Mouse (Mus musculus): ENCODE results near the gene Tmem230. TPM values are rescaled to one million over a fixed set of nuclear protein-coding genes. Genes with fewer than 3 reads are reported as not detected.

Gene Tmem230
- polyA plus RNA-seq, 1 experiment from 2014 or later: 46.5 TPM

DNA sequence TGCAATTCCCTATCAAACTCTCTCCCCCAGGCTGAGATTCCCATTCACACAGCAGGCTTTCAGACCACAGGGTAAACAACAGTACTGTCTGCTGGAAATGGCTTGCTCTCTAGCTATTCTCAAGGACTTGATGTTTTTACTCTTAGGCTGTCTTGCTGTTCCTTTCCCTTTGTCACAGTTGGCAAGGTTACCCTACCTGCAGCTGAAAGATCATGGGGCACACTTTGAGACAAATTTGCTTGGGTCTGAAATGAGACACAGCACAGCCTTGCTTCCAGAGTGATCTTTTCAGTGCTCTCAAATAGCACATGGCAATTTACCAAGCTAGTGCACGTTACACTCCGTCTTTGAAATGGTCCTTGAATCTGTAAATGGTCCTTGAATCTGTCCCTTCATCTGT lies 52.0 kb downstream of the Tmem230 start:
- Histone ChIP-seq H3K4me2 (ENCODE audit: low read depth, low read length) (no peak overlapping the region), H3K36me3 (ENCODE audit: control insufficient read depth, insufficient read depth) (no peaks in the 10 kb centered on the region), H3K4me1 (ENCODE audit: control insufficient read depth, insufficient read depth, low read length) (no peaks in the 10 kb centered on the region), H3K27ac (ENCODE audit: low read length) (no peak overlapping the region), H3K27me3 (ENCODE audit: control insufficient read depth, insufficient read depth, low read length) (no peaks in the 10 kb centered on the region), H3K9ac (ENCODE audit: low read length) (no peak overlapping the region), H3K4me3 (ENCODE audit: low read length) (no peak overlapping the region), H3K9me3 (replicated peaks; ENCODE audit: control insufficient read depth, low read length) (no peaks in the 10 kb centered on the region)
- ATAC-seq (replicated peaks; ENCODE audit: extremely low read depth, insufficient read depth, low FRiP score): no peak
- WGBS: 68% methylated on average over 2 of the region's 2 CpGs

DNA sequence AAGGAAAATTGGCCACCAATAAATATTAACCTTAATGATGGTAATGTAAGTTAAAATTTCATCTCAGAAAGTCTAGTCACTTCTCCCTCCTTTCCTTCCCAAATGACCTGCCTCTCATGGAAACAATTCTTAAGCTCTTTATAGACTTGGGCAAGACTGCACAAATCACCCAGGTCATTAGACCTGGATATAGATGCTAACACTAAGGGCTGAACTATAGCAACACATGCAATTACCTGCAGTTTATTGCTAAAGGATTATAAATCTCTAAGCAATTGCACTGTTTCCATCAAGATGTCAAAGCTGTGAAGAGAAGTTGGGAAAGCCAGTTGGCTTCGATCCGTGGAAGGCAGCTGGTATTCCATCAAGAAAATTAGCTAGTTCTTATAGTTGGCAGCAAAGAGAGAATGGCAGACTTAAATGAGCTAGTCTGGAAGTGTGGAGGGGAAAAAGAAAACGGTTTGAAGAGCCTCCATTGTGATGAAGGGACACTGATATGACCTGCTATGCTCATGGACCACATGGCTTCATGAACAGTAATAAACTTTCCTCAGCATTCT lies 56.9 kb downstream of the Tmem230 start:
- H3K27me3 ChIP-seq (ENCODE audit: control insufficient read depth, insufficient read depth, low read length): no peaks in the 10 kb centered on the region
- no peak for ATAC-seq (replicated peaks; ENCODE audit: extremely low read depth, insufficient read depth, low FRiP score)
- 77% methylated on average over 3 of the region's 3 CpGs for WGBS
- H3K4me1 ChIP-seq (ENCODE audit: control insufficient read depth, insufficient read depth, low read length): no peaks in the 10 kb centered on the region
- H3K9me3 ChIP-seq (replicated peaks; ENCODE audit: control insufficient read depth, low read length): no peaks in the 10 kb centered on the region
- no peak overlapping the region for H3K27ac ChIP-seq (ENCODE audit: low read length)
- H3K9ac ChIP-seq (ENCODE audit: low read length): no peak overlapping the region
- no peak overlapping the region for H3K4me2 ChIP-seq (ENCODE audit: low read depth, low read length)
- no peaks in the 10 kb centered on the region for H3K36me3 ChIP-seq (ENCODE audit: control insufficient read depth, insufficient read depth)
- no peak overlapping the region for H3K4me3 ChIP-seq (ENCODE audit: low read length)

Other genes with a start within 250 kb of the Tmem230 start
- gene Rassf2, start 217.5 kb downstream of the Tmem230 start, polyA plus RNA-seq (2015; fragmentation: Nextera tagmentation; extraction: Ambion mirVana): 10.6 and 12.5 TPM in 2 replicates
- 9.5 and 10.4 TPM in 2 replicates for gene Slc23a2, start 102.7 kb downstream of the Tmem230 start, polyA plus RNA-seq (2015; fragmentation: Nextera tagmentation; extraction: Ambion mirVana)
- 151 and 206 TPM in 2 replicates for gene Pcna, start 5.5 kb upstream of the Tmem230 start, polyA plus RNA-seq (2015; fragmentation: Nextera tagmentation; extraction: Ambion mirVana)
- 24.6 and 28.2 TPM in 2 replicates for gene Cds2, start 15.3 kb upstream of the Tmem230 start, polyA plus RNA-seq (2015; fragmentation: Nextera tagmentation; extraction: Ambion mirVana)
- gene Prokr2, start 137.6 kb upstream of the Tmem230 start, polyA plus RNA-seq (2015; fragmentation: Nextera tagmentation; extraction: Ambion mirVana): 0.91 and 1.5 TPM in 2 replicates

Measured in heart, embryonic 16.5 days (tissue).